In genomic region chr14:32531371-32531770, GRCm38 (mm10) we compare ENCODE assay signal across 14 mouse cellular contexts. TPM values are rescaled to one million over a fixed set of nuclear protein-coding genes. Genes with fewer than 3 reads are reported as not detected.
DNase-seq lines count a peak whose midpoint lies in the region; ATAC-seq and TF ChIP-seq lines count a peak whose summit lies in the region.
"Had no signal": no experiment of that assay in that cellular context is flagged by ENCODE, and none has a peak within 500 bp of the region (broad histone marks: within the 10 kb centered on the region; RNA-seq: fewer than 3 reads in every experiment).

No protein-coding gene starts in this region.

- peaks cover 2% of the 10 kb centered on the region; the same call in 1 of the 2 replicates for H3K36me3 ChIP-seq in midbrain, embryonic 11.5 days (ENCODE audit: control insufficient read depth, insufficient read depth, low read length)
- H3K36me3 ChIP-seq in midbrain, postnatal 0 days (ENCODE audit: insufficient read depth, low read length): peaks cover 15% of the 10 kb centered on the region
- peaks cover 39% of the 10 kb centered on the region for H3K36me3 ChIP-seq in midbrain, embryonic 13.5 days

- ATAC-seq in midbrain, embryonic 11.5 days (ENCODE audit: low FRiP score): 0 out of 2 replicates have a peak, but pooled peaks have one; percentile 35
- ATAC-seq in midbrain, postnatal 0 days (ENCODE audit: low FRiP score): no peak
- ATAC-seq in midbrain, embryonic 13.5 days: no peak

- H3K9ac ChIP-seq in midbrain, embryonic 11.5 days (ENCODE audit: low read length): no peak overlapping the region
- H3K9ac ChIP-seq in midbrain, postnatal 0 days (replicated peaks; ENCODE audit: low read length, poor library complexity, severe bottlenecking): no peak overlapping the region
- H3K9ac ChIP-seq in midbrain, embryonic 13.5 days (replicated peaks): 0 out of 2 replicates have a peak overlapping the region, but pooled peaks have one; percentile 36
- H3K9ac ChIP-seq: embryonic facial prominence, embryonic 13.5 days; kidney, embryonic 15.5 days had no signal

- DNase-seq in cerebellum, postnatal 10 days: peak; percentile 44 to 46
- no peak for DNase-seq in cerebellum, adult 8-10 months
- peak; percentile 21 for DNase-seq in kidney, adult 9 months
- no peak for DNase-seq in kidney, adult 18-20 months
- DNase-seq in midbrain, embryonic 11.5 days (ENCODE audit: low spot score, missing footprints): no peak
- no peak for DNase-seq in midbrain, postnatal 0 days (ENCODE audit: low spot score)
- no peak for DNase-seq in thymus, postnatal 14 days
- DNase-seq: liver had no signal

- H3K9me3 ChIP-seq in midbrain, embryonic 11.5 days (ENCODE audit: control insufficient read depth, low read length): no peaks in the 10 kb centered on the region
- no peaks in the 10 kb centered on the region for H3K9me3 ChIP-seq in midbrain, postnatal 0 days (ENCODE audit: low read length)
- H3K9me3 ChIP-seq in midbrain, embryonic 13.5 days: no peaks in the 10 kb centered on the region
- H3K9me3 ChIP-seq: embryonic facial prominence, embryonic 13.5 days; heart, embryonic 10.5 days; kidney, embryonic 15.5 days had no signal

- no peak overlapping the region for H3K4me3 ChIP-seq in midbrain, embryonic 11.5 days (ENCODE audit: low read depth, low read length)
- no peak overlapping the region for H3K4me3 ChIP-seq in midbrain, postnatal 0 days (ENCODE audit: low read depth, low read length)
- H3K4me3 ChIP-seq in midbrain, embryonic 13.5 days (replicated peaks): no peak overlapping the region
- H3K4me3 ChIP-seq: embryonic facial prominence, embryonic 13.5 days; heart, embryonic 10.5 days; kidney, embryonic 15.5 days; left cerebral cortex, adult 2 months; myocyte had no signal

- WGBS in midbrain, embryonic 11.5 days: 86% methylated on average over 3 of the region's 3 CpGs
- WGBS in midbrain, postnatal 0 days: 75% methylated on average over 3 of the region's 3 CpGs
- 76% methylated on average over 3 of the region's 3 CpGs for WGBS in midbrain, embryonic 13.5 days

- no peak overlapping the region for H3K27ac ChIP-seq in midbrain, embryonic 11.5 days (ENCODE audit: low read depth, low read length)
- no peak overlapping the region for H3K27ac ChIP-seq in midbrain, postnatal 0 days (ENCODE audit: low read depth, low read length)
- H3K27ac ChIP-seq in midbrain, embryonic 13.5 days: no peak overlapping the region
- H3K27ac ChIP-seq: embryonic facial prominence, embryonic 13.5 days; heart, embryonic 10.5 days; kidney, embryonic 15.5 days; left cerebral cortex, adult 2 months had no signal

- no peak overlapping the region for H3K4me2 ChIP-seq in midbrain, embryonic 11.5 days
- H3K4me2 ChIP-seq in midbrain, postnatal 0 days (ENCODE audit: low read depth, low read length, poor library complexity, severe bottlenecking): no peak overlapping the region
- no peak overlapping the region for H3K4me2 ChIP-seq in midbrain, embryonic 13.5 days (replicated peaks)
- H3K4me2 ChIP-seq: embryonic facial prominence, embryonic 13.5 days; kidney, embryonic 15.5 days had no signal

- H3K4me1 ChIP-seq in midbrain, embryonic 11.5 days (ENCODE audit: control insufficient read depth, insufficient read depth, low read length): no peaks in the 10 kb centered on the region
- no peaks in the 10 kb centered on the region; the same call in 1 of the 2 replicates for H3K4me1 ChIP-seq in midbrain, postnatal 0 days (ENCODE audit: insufficient read depth, low read length)
- peaks cover 14% of the 10 kb centered on the region for H3K4me1 ChIP-seq in midbrain, embryonic 13.5 days (replicated peaks)

- H3K27me3 ChIP-seq in midbrain, embryonic 11.5 days (ENCODE audit: control insufficient read depth, insufficient read depth, low read length): no peaks in the 10 kb centered on the region
- H3K27me3 ChIP-seq in midbrain, postnatal 0 days (ENCODE audit: insufficient read depth, low read length): no peaks in the 10 kb centered on the region
- H3K27me3 ChIP-seq in midbrain, embryonic 13.5 days: no peaks in the 10 kb centered on the region
- H3K27me3 ChIP-seq: embryonic facial prominence, embryonic 13.5 days; kidney, embryonic 15.5 days had no signal

- no peak for TF ChIP-seq CTCF in midbrain, postnatal 0 days (IDR thresholded peaks at IDR 0.05)

RNA-seq across cellular contexts. Expression of gene Ercc6, which starts 18.1 kb away (rescaled TPM):
- 29.3 and 30.1 TPM in 2 replicates for polyA plus RNA-seq in midbrain, embryonic 11.5 days (2014; fragmentation: Nextera tagmentation; extraction: Ambion mirVana)
- 9.9 and 17.6 TPM in 2 replicates for total RNA-seq in midbrain, postnatal 0 days (2014; rRNA removed)
- 16.8 and 18.5 TPM in 2 replicates for polyA plus RNA-seq in midbrain, postnatal 0 days (2015; fragmentation: Nextera tagmentation; extraction: Ambion mirVana)
- 32.4 and 33.8 TPM in 2 replicates for polyA plus RNA-seq in midbrain, embryonic 13.5 days (2015; fragmentation: Nextera tagmentation; extraction: Ambion mirVana)

Comparison
In these comparisons a context has a peak if more than half of its experiments do, and no peak if none do; other contexts are left out.
1. DNase-seq: peak in cerebellum, postnatal 10 days (2 of 2) and kidney, adult 9 months (single experiment); none in cerebellum, adult 8-10 months (single experiment), kidney, adult 18-20 months (single experiment), midbrain, embryonic 11.5 days (single experiment), midbrain, postnatal 0 days (single experiment) and thymus, postnatal 14 days (single experiment).